Mouse (Mus musculus): ENCODE measurements at regions not wholly inside any gene's neighbourhood (a gene's known extent, or its start where the extent isn't known, plus 50 kb on each side); places are given as distances from the start of the nearest gene placed in this dataset.

- Histone ChIP-seq H3K9me3 (ENCODE audit: control insufficient read depth, low read length) (no peaks in the 10 kb centered on the region), H3K4me1 (replicated peaks; ENCODE audit: control insufficient read depth, insufficient read depth) (no peaks in the 10 kb centered on the region), H3K27me3 (ENCODE audit: control insufficient read depth, insufficient read depth, low read length) (no peaks in the 10 kb centered on the region), H3K4me2 (replicated peaks; ENCODE audit: low read depth) (no peak overlapping the region), H3K36me3 (ENCODE audit: control insufficient read depth, insufficient read depth, low read length) (no peaks in the 10 kb centered on the region), H3K4me3 (ENCODE audit: low read depth, low read length) (no peak overlapping the region), H3K9ac (ENCODE audit: low read length) (no peak overlapping the region), H3K27ac (replicated peaks) (no peak overlapping the region)
- WGBS: 61% methylated on average over 7 of the region's 7 CpGs
- TF ChIP-seq EP300 (optimal IDR thresholded peaks at IDR 0.05): no peak
- TF ChIP-seq CTCF (IDR thresholded peaks at IDR 0.05; ENCODE audit: low read depth): no peak
- DNase-seq (ENCODE audit: low spot score): no peak
- no peak for ATAC-seq (ENCODE audit: low FRiP score, low TSS enrichment)
Measured at GRCm38 (mm10) chr4:56231414-56231813, 508.5 kb upstream of the Gm26657 start.

- Histone ChIP-seq H3K36me3 (ENCODE audit: control insufficient read depth, insufficient read depth, low read length) (no peaks in the 10 kb centered on the region), H3K9ac (ENCODE audit: low read length) (no peak overlapping the region), H3K4me1 (replicated peaks; ENCODE audit: control insufficient read depth, insufficient read depth) (no peaks in the 10 kb centered on the region), H3K4me2 (replicated peaks; ENCODE audit: low read depth) (no peak overlapping the region), H3K27ac (replicated peaks) (no peak overlapping the region), H3K27me3 (ENCODE audit: control insufficient read depth, insufficient read depth, low read length) (no peaks in the 10 kb centered on the region), H3K9me3 (ENCODE audit: control insufficient read depth, low read length) (no peaks in the 10 kb centered on the region), H3K4me3 (ENCODE audit: low read depth, low read length) (no peak overlapping the region)
- no peak for DNase-seq (ENCODE audit: low spot score)
- 63% methylated on average over 1 of the region's 1 CpGs for WGBS
- ATAC-seq (ENCODE audit: low FRiP score, low TSS enrichment): no peak
- TF ChIP-seq EP300 (optimal IDR thresholded peaks at IDR 0.05) (no peak), CTCF (IDR thresholded peaks at IDR 0.05; ENCODE audit: low read depth) (no peak)
Measured at GRCm38 (mm10) chr4:56230451-56230850, 509.4 kb upstream of the Gm26657 start.

GRCm38 (mm10) chr4:56226493-56226892 lies 513.4 kb upstream of the Gm26657 start:
- 88% methylated on average over 1 of the region's 1 CpGs for WGBS
- no peak for TF ChIP-seq CTCF (IDR thresholded peaks at IDR 0.05; ENCODE audit: low read depth)
- TF ChIP-seq EP300 (optimal IDR thresholded peaks at IDR 0.05): no peak
- ATAC-seq (ENCODE audit: low FRiP score, low TSS enrichment): no peak

GRCm38 (mm10) chr4:56224542-56224941 lies 515.3 kb upstream of the Gm26657 start:
- Histone ChIP-seq H3K4me1 (replicated peaks; ENCODE audit: control insufficient read depth, insufficient read depth) (peaks cover 6% of the 10 kb centered on the region; the same call in 1 of the 2 replicates), H3K9ac (ENCODE audit: low read length) (no peak overlapping the region), H3K36me3 (ENCODE audit: control insufficient read depth, insufficient read depth, low read length) (no peaks in the 10 kb centered on the region), H3K9me3 (ENCODE audit: control insufficient read depth, low read length) (no peaks in the 10 kb centered on the region), H3K4me2 (replicated peaks; ENCODE audit: low read depth) (no peak overlapping the region), H3K27me3 (ENCODE audit: control insufficient read depth, insufficient read depth, low read length) (no peaks in the 10 kb centered on the region), H3K27ac (replicated peaks) (no peak overlapping the region), H3K4me3 (ENCODE audit: low read depth, low read length) (no peak overlapping the region)
- no peak; the same call in 1 of the 2 replicates for ATAC-seq (ENCODE audit: low FRiP score, low TSS enrichment)
- TF ChIP-seq CTCF (IDR thresholded peaks at IDR 0.05; ENCODE audit: low read depth) (no peak), EP300 (optimal IDR thresholded peaks at IDR 0.05) (no peak)
- 48% methylated on average over 3 of the region's 3 CpGs for WGBS
- no peak for DNase-seq (ENCODE audit: low spot score)

More at GRCm38 (mm10) chr4:56226493-56226892, 513.4 kb upstream of the Gm26657 start:
- DNase-seq (ENCODE audit: low spot score): no peak
- Histone ChIP-seq H3K36me3 (ENCODE audit: control insufficient read depth, insufficient read depth, low read length) (no peaks in the 10 kb centered on the region), H3K4me1 (replicated peaks; ENCODE audit: control insufficient read depth, insufficient read depth) (no peaks in the 10 kb centered on the region; the same call in 1 of the 2 replicates), H3K9ac (ENCODE audit: low read length) (no peak overlapping the region), H3K27me3 (ENCODE audit: control insufficient read depth, insufficient read depth, low read length) (no peaks in the 10 kb centered on the region), H3K27ac (replicated peaks) (no peak overlapping the region), H3K4me2 (replicated peaks; ENCODE audit: low read depth) (no peak overlapping the region), H3K9me3 (ENCODE audit: control insufficient read depth, low read length) (no peaks in the 10 kb centered on the region), H3K4me3 (ENCODE audit: low read depth, low read length) (no peak overlapping the region)

- H3K27me3 ChIP-seq (ENCODE audit: control insufficient read depth, insufficient read depth, low read length): no peaks in the 10 kb centered on the region
- H3K9ac ChIP-seq (ENCODE audit: low read length): 0 out of 2 replicates have a peak overlapping the region, but pooled peaks have one; percentile 38
- peaks cover 6% of the 10 kb centered on the region; the same call in 1 of the 2 replicates for H3K4me1 ChIP-seq (replicated peaks; ENCODE audit: control insufficient read depth, insufficient read depth)
- no peaks in the 10 kb centered on the region for H3K9me3 ChIP-seq (ENCODE audit: control insufficient read depth, low read length)
- peak overlapping the region; percentile 44 for H3K4me2 ChIP-seq (replicated peaks; ENCODE audit: low read depth)
- WGBS: 16% methylated on average over 8 of the region's 8 CpGs
- H3K27ac ChIP-seq (replicated peaks): peak overlapping the region; percentile 86
- ATAC-seq (ENCODE audit: low FRiP score, low TSS enrichment) (peak; percentile 87), DNase-seq (ENCODE audit: low spot score) (peak; percentile 89)
- no peaks in the 10 kb centered on the region for H3K36me3 ChIP-seq (ENCODE audit: control insufficient read depth, insufficient read depth, low read length)
- H3K4me3 ChIP-seq (ENCODE audit: low read depth, low read length): peak overlapping the region; percentile 20; the same call in 1 of the 2 replicates
- TF ChIP-seq EP300 (optimal IDR thresholded peaks at IDR 0.05) (no peak), CTCF (IDR thresholded peaks at IDR 0.05; ENCODE audit: low read depth) (peak; percentile 83)
Measured at GRCm38 (mm10) chr4:56222023-56222776, 517.7 kb upstream of the Gm26657 start.

GRCm38 (mm10) chr4:56220531-56220930 lies 519.3 kb upstream of the Gm26657 start:
- Histone ChIP-seq H3K4me1 (replicated peaks; ENCODE audit: control insufficient read depth, insufficient read depth) (peaks cover 6% of the 10 kb centered on the region; the same call in 1 of the 2 replicates), H3K4me3 (ENCODE audit: low read depth, low read length) (no peak overlapping the region), H3K36me3 (ENCODE audit: control insufficient read depth, insufficient read depth, low read length) (no peaks in the 10 kb centered on the region), H3K27me3 (ENCODE audit: control insufficient read depth, insufficient read depth, low read length) (no peaks in the 10 kb centered on the region), H3K9me3 (ENCODE audit: control insufficient read depth, low read length) (no peaks in the 10 kb centered on the region), H3K4me2 (replicated peaks; ENCODE audit: low read depth) (no peak overlapping the region), H3K27ac (replicated peaks) (no peak overlapping the region), H3K9ac (ENCODE audit: low read length) (no peak overlapping the region)
- no peak for DNase-seq (ENCODE audit: low spot score)
- WGBS: 50% methylated on average over 8 of the region's 8 CpGs
- ATAC-seq (ENCODE audit: low FRiP score, low TSS enrichment): no peak
- no peak for TF ChIP-seq CTCF (IDR thresholded peaks at IDR 0.05; ENCODE audit: low read depth)
- TF ChIP-seq EP300 (optimal IDR thresholded peaks at IDR 0.05): no peak

Data from stomach, postnatal 0 days (tissue).